ENCODE assay signal across 30 mouse cellular contexts in the genomic region with DNA sequence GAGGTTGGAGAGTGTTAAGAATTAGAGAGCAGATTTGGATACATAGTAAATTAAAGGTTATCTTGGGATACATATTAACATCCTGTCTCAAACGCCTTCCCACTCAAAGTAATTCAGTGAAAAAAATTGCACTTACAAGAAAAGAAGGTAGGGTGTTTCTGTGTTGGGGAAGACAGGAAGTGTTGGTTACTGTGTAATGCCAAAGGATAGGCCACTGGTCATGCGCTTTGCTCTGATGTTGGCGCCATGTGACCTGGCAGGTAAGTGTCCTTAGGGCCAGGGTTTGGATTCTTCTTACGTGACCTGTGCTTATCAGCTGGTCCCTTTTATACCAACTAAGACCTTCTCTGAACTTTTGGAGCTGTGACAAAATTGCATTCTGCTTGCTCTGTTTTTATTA. TPM values are rescaled to one million over a fixed set of nuclear protein-coding genes. Genes with fewer than 3 reads are reported as not detected.
DNase-seq lines count a peak whose midpoint lies in the region; ATAC-seq lines count a peak whose summit lies in the region.
"Had no signal": no experiment of that assay in that cellular context is flagged by ENCODE, and none has a peak within 500 bp of the region (broad histone marks: within the 10 kb centered on the region; RNA-seq: fewer than 3 reads in every experiment).

No protein-coding gene starts in this region.

- no peak overlapping the region for H3K4me2 ChIP-seq in heart, embryonic 12.5 days
- no peak overlapping the region for H3K4me2 ChIP-seq in kidney, embryonic 16.5 days (replicated peaks; ENCODE audit: low read depth, low read length)
- H3K4me2 ChIP-seq: embryonic facial prominence, embryonic 13.5 days; embryonic facial prominence, embryonic 15.5 days; forebrain, embryonic 13.5 days; forebrain, embryonic 15.5 days had no signal

- H3K4me3 ChIP-seq in heart, embryonic 12.5 days: no peak overlapping the region
- H3K4me3 ChIP-seq in kidney, embryonic 16.5 days (ENCODE audit: low read length): no peak overlapping the region
- H3K4me3 ChIP-seq: embryonic facial prominence, embryonic 13.5 days; embryonic facial prominence, embryonic 15.5 days; erythroblast, embryonic 14.5 days; forebrain, embryonic 10.5 days; forebrain, embryonic 13.5 days; forebrain, embryonic 15.5 days had no signal

- peak; percentile 70 for DNase-seq in heart, adult 11 months
- DNase-seq in kidney, adult 9 months: peak; percentile 51
- peak; percentile 35 for DNase-seq in CD4-positive, CD25-positive, alpha-beta regulatory T cell, adult 2 months (ENCODE audit: low read depth, low spot score)
- DNase-seq in frontal cortex, postnatal 25 days (ENCODE audit: low spot score in 2 of 2): no peak
- DNase-seq in thymus, postnatal 0 days (ENCODE audit: low spot score): no peak
- DNase-seq: adrenal gland, adult 2 months; adrenal gland, postnatal 10 days; adrenal gland, postnatal 25 days; B cell, adult 2 months; cerebellum, adult 11 months; cerebellum, adult 18-20 months; cerebellum, adult 8-10 months; cerebellum, adult 9-11 months; cerebellum, postnatal 14 days; cerebellum, postnatal 36 days; embryo, embryonic 11 days; forebrain, postnatal 0 days had no signal

- no peak overlapping the region for H3K27ac ChIP-seq in heart, embryonic 12.5 days (ENCODE audit: poor library complexity, severe bottlenecking)
- no peak overlapping the region for H3K27ac ChIP-seq in kidney, embryonic 16.5 days (ENCODE audit: low read length)
- H3K27ac ChIP-seq: embryonic facial prominence, embryonic 13.5 days; embryonic facial prominence, embryonic 15.5 days; forebrain, embryonic 10.5 days; forebrain, embryonic 13.5 days; forebrain, embryonic 15.5 days had no signal

- no peak for ATAC-seq in heart, embryonic 12.5 days (ENCODE audit: insufficient number of reproducible peaks, low FRiP score)
- ATAC-seq in kidney, embryonic 16.5 days (ENCODE audit: low FRiP score, low TSS enrichment): no peak
- peak; percentile 28 for ATAC-seq in activated CD4-positive, CD25-positive, alpha-beta regulatory T cell, adult 4 months
- ATAC-seq: forebrain, embryonic 13.5 days; forebrain, embryonic 15.5 days; forebrain, postnatal 0 days; Patski had no signal

- peaks cover 89% of the 10 kb centered on the region for H3K36me3 ChIP-seq in heart, embryonic 12.5 days
- peaks cover 75% of the 10 kb centered on the region for H3K36me3 ChIP-seq in kidney, embryonic 16.5 days (ENCODE audit: insufficient read depth, low read length)

- H3K9me3 ChIP-seq in heart, embryonic 12.5 days (replicated peaks): no peaks in the 10 kb centered on the region
- H3K9me3 ChIP-seq in kidney, embryonic 16.5 days (ENCODE audit: low read length): no peaks in the 10 kb centered on the region
- H3K9me3 ChIP-seq: embryonic facial prominence, embryonic 13.5 days; embryonic facial prominence, embryonic 15.5 days; forebrain, embryonic 10.5 days; forebrain, embryonic 13.5 days; forebrain, embryonic 15.5 days; G1E had no signal

- no peak overlapping the region for H3K9ac ChIP-seq in heart, embryonic 12.5 days
- H3K9ac ChIP-seq in kidney, embryonic 16.5 days (replicated peaks; ENCODE audit: low read length): no peak overlapping the region
- H3K9ac ChIP-seq: embryonic facial prominence, embryonic 13.5 days; embryonic facial prominence, embryonic 15.5 days; forebrain, embryonic 13.5 days; forebrain, embryonic 15.5 days; forebrain, postnatal 0 days had no signal

- peaks cover 2% of the 10 kb centered on the region; the same call in 1 of the 2 replicates for H3K4me1 ChIP-seq in heart, embryonic 12.5 days (replicated peaks)
- H3K4me1 ChIP-seq in kidney, embryonic 16.5 days (ENCODE audit: insufficient read depth, low read length): no peaks in the 10 kb centered on the region
- H3K4me1 ChIP-seq: embryonic facial prominence, embryonic 13.5 days; embryonic facial prominence, embryonic 15.5 days; forebrain, embryonic 10.5 days; forebrain, embryonic 13.5 days; forebrain, embryonic 15.5 days had no signal

- WGBS in heart, embryonic 12.5 days: 90% methylated on average over 4 of the region's 4 CpGs
- WGBS in kidney, embryonic 16.5 days: 90% methylated on average over 4 of the region's 4 CpGs

- no peaks in the 10 kb centered on the region for H3K27me3 ChIP-seq in heart, embryonic 12.5 days (replicated peaks)
- H3K27me3 ChIP-seq in kidney, embryonic 16.5 days (ENCODE audit: insufficient read depth, low read length): no peaks in the 10 kb centered on the region
- H3K27me3 ChIP-seq: CH12.LX; embryonic facial prominence, embryonic 13.5 days; embryonic facial prominence, embryonic 15.5 days; forebrain, embryonic 13.5 days; forebrain, embryonic 15.5 days; Patski had no signal

RNA-seq across cellular contexts. Expression of a gene that starts 11.4 kb away (rescaled TPM):
- polyA plus RNA-seq in heart, embryonic 12.5 days (2016; fragmentation: Nextera tagmentation; extraction: Ambion mirVana): 23.6 and 23.7 TPM in 2 replicates
- polyA plus RNA-seq in kidney, embryonic 16.5 days (2015; fragmentation: Nextera tagmentation; extraction: Ambion mirVana): 20.7 and 20.8 TPM in 2 replicates
- 10 to 100 TPM; 45.7 to 46.3 TPM for polyA plus RNA-seq in activated CD4-positive, CD25-positive, alpha-beta regulatory T cell, adult 4 months (2017; shearing (Covaris generic))
- 19.1 and 20.5 TPM in 2 replicates for polyA plus RNA-seq in thymus, postnatal 0 days (2015; fragmentation: Nextera tagmentation; extraction: Ambion mirVana)

RNA-seq across cellular contexts. Expression of a gene that starts 17.4 kb away (rescaled TPM):
- polyA plus RNA-seq in heart, embryonic 12.5 days (2016; fragmentation: Nextera tagmentation; extraction: Ambion mirVana): 30.7 and 34.1 TPM in 2 replicates
- 56.8 and 58.8 TPM in 2 replicates for polyA plus RNA-seq in kidney, embryonic 16.5 days (2015; fragmentation: Nextera tagmentation; extraction: Ambion mirVana)
- polyA plus RNA-seq in activated CD4-positive, CD25-positive, alpha-beta regulatory T cell, adult 4 months (2017; shearing (Covaris generic)): 10 to 100 TPM; 13.6 to 14.2 TPM
- polyA plus RNA-seq in thymus, postnatal 0 days (2015; fragmentation: Nextera tagmentation; extraction: Ambion mirVana): 21.0 and 21.4 TPM in 2 replicates

RNA-seq across cellular contexts. Expression of a gene that starts 20.8 kb away (rescaled TPM):
- polyA plus RNA-seq in heart, embryonic 12.5 days (2016; fragmentation: Nextera tagmentation; extraction: Ambion mirVana): 52.9 and 53.9 TPM in 2 replicates
- 72.7 and 75.5 TPM in 2 replicates for polyA plus RNA-seq in kidney, embryonic 16.5 days (2015; fragmentation: Nextera tagmentation; extraction: Ambion mirVana)
- 100 to 1,000 TPM; 144 to 147 TPM for polyA plus RNA-seq in activated CD4-positive, CD25-positive, alpha-beta regulatory T cell, adult 4 months (2017; shearing (Covaris generic))
- polyA plus RNA-seq in thymus, postnatal 0 days (2015; fragmentation: Nextera tagmentation; extraction: Ambion mirVana): 138 and 141 TPM in 2 replicates

RNA-seq across cellular contexts. Expression of a gene that starts 24.2 kb away (rescaled TPM):
- polyA plus RNA-seq in heart, embryonic 12.5 days (2016; fragmentation: Nextera tagmentation; extraction: Ambion mirVana): 1.1 TPM in 2 replicates
- 14.7 and 17.1 TPM in 2 replicates for polyA plus RNA-seq in kidney, embryonic 16.5 days (2015; fragmentation: Nextera tagmentation; extraction: Ambion mirVana)
- 1 to 10 TPM; 2.9 to 3.3 TPM for polyA plus RNA-seq in activated CD4-positive, CD25-positive, alpha-beta regulatory T cell, adult 4 months (2017; shearing (Covaris generic))
- polyA plus RNA-seq in thymus, postnatal 0 days (2015; fragmentation: Nextera tagmentation; extraction: Ambion mirVana): 3.8 and 4.3 TPM in 2 replicates

RNA-seq across cellular contexts. Expression of a gene that starts 40.3 kb away (rescaled TPM):
- not detected in 2 replicates for polyA plus RNA-seq in heart, embryonic 12.5 days (2016; fragmentation: Nextera tagmentation; extraction: Ambion mirVana)
- polyA plus RNA-seq in kidney, embryonic 16.5 days (2015; fragmentation: Nextera tagmentation; extraction: Ambion mirVana): 0.07 TPM in 1 of 2 replicates, not detected in the other
- under 1 TPM in 1 of 2 experiments, not detected in 1; 0.13 TPM for polyA plus RNA-seq in activated CD4-positive, CD25-positive, alpha-beta regulatory T cell, adult 4 months (2017; shearing (Covaris generic))
- polyA plus RNA-seq in thymus, postnatal 0 days (2015; fragmentation: Nextera tagmentation; extraction: Ambion mirVana): 0.12 and 0.30 TPM in 2 replicates
- polyA plus RNA-seq: embryonic facial prominence, embryonic 11.5 days; embryonic facial prominence, embryonic 13.5 days; forebrain, embryonic 10.5 days; forebrain, embryonic 13.5 days; forebrain, embryonic 15.5 days; G1E had no signal

Comparison
In these comparisons a context has a peak if more than half of its experiments do, and no peak if none do; other contexts are left out.
1. DNase-seq: peak in heart, adult 11 months (single experiment), kidney, adult 9 months (single experiment) and CD4-positive, CD25-positive, alpha-beta regulatory T cell, adult 2 months (single experiment); none in frontal cortex, postnatal 25 days (0 of 2) and thymus, postnatal 0 days (single experiment).